Mouse (Mus musculus): ENCODE data around the gene Fbxl13. TPM values are rescaled to one million over a fixed set of nuclear protein-coding genes. Genes with fewer than 3 reads are reported as not detected.

The Fbxl13 gene
- polyA plus RNA-seq, 1 experiment: not detected

GRCm38 (mm10) chr5:21479746-21480145 is 165.7 kb downstream of the Fbxl13 start:
- Histone ChIP-seq H3K9me3 (replicated peaks; ENCODE audit: control insufficient read depth, insufficient read depth, low read length, poor library complexity, severe bottlenecking) (no peaks in the 10 kb centered on the region), H3K27ac (ENCODE audit: insufficient read depth, low read length) (no peak overlapping the region)

DNA sequence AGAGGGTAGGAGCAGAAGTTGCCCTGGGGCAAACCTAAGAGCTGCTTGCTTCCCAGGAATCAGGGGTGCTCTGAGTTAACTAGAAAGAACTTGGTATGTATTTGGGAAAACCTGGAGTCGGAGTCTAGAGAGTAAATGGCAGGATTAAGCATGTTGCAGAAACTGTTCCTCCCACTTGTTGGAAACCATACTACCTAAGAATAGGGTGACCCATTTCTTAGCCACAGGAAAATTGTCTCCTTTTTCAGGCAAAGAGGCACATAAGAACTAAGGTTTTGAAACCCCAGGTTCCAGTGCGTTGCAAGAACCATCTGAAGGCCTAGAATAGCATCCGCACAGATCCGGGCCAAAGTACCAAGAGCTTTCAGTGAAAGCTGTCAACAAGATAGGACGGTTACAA is 167.0 kb downstream of the Fbxl13 start:
- TF ChIP-seq EP300 (IDR thresholded peaks at IDR 0.05; ENCODE audit: insufficient read depth, low read depth, low read length) (no peak), POLR2A (IDR thresholded peaks at IDR 0.05; ENCODE audit: insufficient read depth, low read length) (no peak), CTCF (IDR thresholded peaks at IDR 0.05; ENCODE audit: low read depth, low read length) (no peak)
- no peak overlapping the region for H3K27ac ChIP-seq (ENCODE audit: insufficient read depth, low read length)
- no peak overlapping the region for H3K9ac ChIP-seq (ENCODE audit: low read depth, poor library complexity, severe bottlenecking)
- no peaks in the 10 kb centered on the region for H3K9me3 ChIP-seq (replicated peaks; ENCODE audit: control insufficient read depth, insufficient read depth, low read length, poor library complexity, severe bottlenecking)
- H3K4me1 ChIP-seq (ENCODE audit: control insufficient read depth, insufficient read depth, low read length): no peaks in the 10 kb centered on the region
- no peaks in the 10 kb centered on the region; the same call in none of the 2 replicates for H3K36me3 ChIP-seq (ENCODE audit: control insufficient read depth, insufficient read depth, low read length, poor library complexity, severe bottlenecking)
- H3K4me3 ChIP-seq (ENCODE audit: low read depth, low read length): no peak overlapping the region
- H3K27me3 ChIP-seq (ENCODE audit: control insufficient read depth, insufficient read depth, low read length, poor library complexity, severe bottlenecking): no peaks in the 10 kb centered on the region

More at GRCm38 (mm10) chr5:21479746-21480145, 165.7 kb downstream of the Fbxl13 start:
- Histone ChIP-seq H3K4me1 (ENCODE audit: control insufficient read depth, insufficient read depth, low read length) (no peaks in the 10 kb centered on the region), H3K4me3 (ENCODE audit: low read depth, low read length) (no peak overlapping the region), H3K9ac (ENCODE audit: low read depth, poor library complexity, severe bottlenecking) (no peak overlapping the region), H3K36me3 (ENCODE audit: control insufficient read depth, insufficient read depth, low read length, poor library complexity, severe bottlenecking) (no peaks in the 10 kb centered on the region; the same call in none of the 2 replicates), H3K27me3 (ENCODE audit: control insufficient read depth, insufficient read depth, low read length, poor library complexity, severe bottlenecking) (no peaks in the 10 kb centered on the region)
- TF ChIP-seq CTCF (IDR thresholded peaks at IDR 0.05; ENCODE audit: low read depth, low read length) (no peak), POLR2A (IDR thresholded peaks at IDR 0.05; ENCODE audit: insufficient read depth, low read length) (no peak), EP300 (IDR thresholded peaks at IDR 0.05; ENCODE audit: insufficient read depth, low read depth, low read length) (no peak)

- H3K27ac ChIP-seq (ENCODE audit: insufficient read depth, low read length): no peak overlapping the region
- no peak for TF ChIP-seq CTCF (IDR thresholded peaks at IDR 0.05; ENCODE audit: low read depth, low read length)
- no peak for TF ChIP-seq EP300 (IDR thresholded peaks at IDR 0.05; ENCODE audit: insufficient read depth, low read depth, low read length)
- no peak for TF ChIP-seq POLR2A (IDR thresholded peaks at IDR 0.05; ENCODE audit: insufficient read depth, low read length)
- no peaks in the 10 kb centered on the region for H3K9me3 ChIP-seq (replicated peaks; ENCODE audit: control insufficient read depth, insufficient read depth, low read length, poor library complexity, severe bottlenecking)
- H3K4me3 ChIP-seq (ENCODE audit: low read depth, low read length): no peak overlapping the region
- no peaks in the 10 kb centered on the region for H3K27me3 ChIP-seq (ENCODE audit: control insufficient read depth, insufficient read depth, low read length, poor library complexity, severe bottlenecking)
- no peaks in the 10 kb centered on the region for H3K4me1 ChIP-seq (ENCODE audit: control insufficient read depth, insufficient read depth, low read length)
- no peaks in the 10 kb centered on the region for H3K36me3 ChIP-seq (ENCODE audit: control insufficient read depth, insufficient read depth, low read length, poor library complexity, severe bottlenecking)
- H3K9ac ChIP-seq (ENCODE audit: low read depth, poor library complexity, severe bottlenecking): no peak overlapping the region
These were observed 177.3 kb downstream of the Fbxl13 start for GRCm38 (mm10) chr5:21468100-21468499.

DNA sequence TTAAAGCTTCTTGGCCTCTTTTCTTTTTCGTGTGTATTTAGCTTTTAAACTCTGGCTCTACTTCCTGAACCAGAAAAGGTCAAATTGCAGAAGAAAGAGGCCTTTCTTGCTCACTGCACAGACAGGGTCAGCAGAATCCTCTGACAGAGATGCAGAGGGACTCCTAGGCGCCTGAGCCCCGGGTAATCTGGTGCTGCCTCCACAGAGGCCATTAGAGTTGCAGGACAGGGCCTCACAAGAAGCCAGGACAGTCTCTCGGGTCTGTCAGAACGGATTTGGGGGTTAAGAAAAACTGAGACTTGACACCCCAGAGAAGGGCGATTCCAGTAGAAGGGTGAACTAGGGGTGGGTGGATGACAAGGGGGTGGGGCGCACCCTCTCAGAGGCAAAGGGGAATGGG is 178.0 kb downstream of the Fbxl13 start:
- Histone ChIP-seq H3K27ac (ENCODE audit: insufficient read depth, low read length) (no peak overlapping the region), H3K4me1 (ENCODE audit: control insufficient read depth, insufficient read depth, low read length) (no peaks in the 10 kb centered on the region), H3K9me3 (replicated peaks; ENCODE audit: control insufficient read depth, insufficient read depth, low read length, poor library complexity, severe bottlenecking) (no peaks in the 10 kb centered on the region), H3K36me3 (ENCODE audit: control insufficient read depth, insufficient read depth, low read length, poor library complexity, severe bottlenecking) (no peaks in the 10 kb centered on the region), H3K9ac (ENCODE audit: low read depth, poor library complexity, severe bottlenecking) (no peak overlapping the region), H3K4me3 (ENCODE audit: low read depth, low read length) (no peak overlapping the region), H3K27me3 (ENCODE audit: control insufficient read depth, insufficient read depth, low read length, poor library complexity, severe bottlenecking) (no peaks in the 10 kb centered on the region)
- TF ChIP-seq CTCF (IDR thresholded peaks at IDR 0.05; ENCODE audit: low read depth, low read length) (no peak), EP300 (IDR thresholded peaks at IDR 0.05; ENCODE audit: insufficient read depth, low read depth, low read length) (no peak), POLR2A (IDR thresholded peaks at IDR 0.05; ENCODE audit: insufficient read depth, low read length) (no peak)

- Histone ChIP-seq H3K4me1 (ENCODE audit: control insufficient read depth, insufficient read depth, low read length) (no peaks in the 10 kb centered on the region), H3K9me3 (replicated peaks; ENCODE audit: control insufficient read depth, insufficient read depth, low read length, poor library complexity, severe bottlenecking) (no peaks in the 10 kb centered on the region), H3K27ac (ENCODE audit: insufficient read depth, low read length) (no peak overlapping the region), H3K36me3 (ENCODE audit: control insufficient read depth, insufficient read depth, low read length, poor library complexity, severe bottlenecking) (peaks cover 2% of the 10 kb centered on the region; the same call in 1 of the 2 replicates), H3K27me3 (ENCODE audit: control insufficient read depth, insufficient read depth, low read length, poor library complexity, severe bottlenecking) (no peaks in the 10 kb centered on the region), H3K9ac (ENCODE audit: low read depth, poor library complexity, severe bottlenecking) (no peak overlapping the region), H3K4me3 (ENCODE audit: low read depth, low read length) (no peak overlapping the region)
- TF ChIP-seq EP300 (IDR thresholded peaks at IDR 0.05; ENCODE audit: insufficient read depth, low read depth, low read length): no peak
- TF ChIP-seq CTCF (IDR thresholded peaks at IDR 0.05; ENCODE audit: low read depth, low read length): no peak
- no peak for TF ChIP-seq POLR2A (IDR thresholded peaks at IDR 0.05; ENCODE audit: insufficient read depth, low read length)
These were observed 204.5 kb downstream of the Fbxl13 start for GRCm38 (mm10) chr5:21440833-21441530.

GRCm38 (mm10) chr5:21439446-21440110 is 205.9 kb downstream of the Fbxl13 start:
- Histone ChIP-seq H3K27ac (ENCODE audit: insufficient read depth, low read length) (no peak overlapping the region), H3K27me3 (ENCODE audit: control insufficient read depth, insufficient read depth, low read length, poor library complexity, severe bottlenecking) (no peaks in the 10 kb centered on the region), H3K4me3 (ENCODE audit: low read depth, low read length) (no peak overlapping the region), H3K36me3 (ENCODE audit: control insufficient read depth, insufficient read depth, low read length, poor library complexity, severe bottlenecking) (peaks cover 2% of the 10 kb centered on the region; the same call in 1 of the 2 replicates), H3K4me1 (ENCODE audit: control insufficient read depth, insufficient read depth, low read length) (no peaks in the 10 kb centered on the region), H3K9me3 (replicated peaks; ENCODE audit: control insufficient read depth, insufficient read depth, low read length, poor library complexity, severe bottlenecking) (no peaks in the 10 kb centered on the region), H3K9ac (ENCODE audit: low read depth, poor library complexity, severe bottlenecking) (no peak overlapping the region)
- TF ChIP-seq POLR2A (IDR thresholded peaks at IDR 0.05; ENCODE audit: insufficient read depth, low read length): no peak
- no peak for TF ChIP-seq CTCF (IDR thresholded peaks at IDR 0.05; ENCODE audit: low read depth, low read length)
- no peak for TF ChIP-seq EP300 (IDR thresholded peaks at IDR 0.05; ENCODE audit: insufficient read depth, low read depth, low read length)
